18 mouse cellular contexts compared by ENCODE assay signal in the genomic region with DNA sequence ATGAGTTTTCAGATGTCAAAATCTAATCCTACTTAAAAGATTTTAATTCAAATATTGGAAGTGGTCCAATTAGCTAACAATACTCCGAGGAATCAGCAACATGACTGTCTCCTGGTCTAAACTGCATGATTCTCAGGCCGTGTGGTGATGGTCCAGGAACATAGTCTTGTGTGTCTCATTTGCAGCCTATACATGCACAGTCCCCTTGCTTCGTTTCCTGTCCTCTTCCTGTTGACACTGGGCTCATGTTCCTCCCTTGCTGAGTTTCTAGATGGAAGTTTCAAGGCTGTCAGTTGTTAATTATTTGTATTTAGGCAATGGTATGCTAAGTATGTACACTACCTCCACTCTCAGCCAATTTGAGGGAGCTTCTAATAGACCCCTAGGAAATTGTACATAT. TPM values are rescaled to one million over a fixed set of nuclear protein-coding genes. Genes with fewer than 3 reads are reported as not detected.
DNase-seq lines count a peak whose midpoint lies in the region; ATAC-seq and TF ChIP-seq lines count a peak whose summit lies in the region.
"Had no signal": no experiment of that assay in that cellular context is flagged by ENCODE, and none has a peak within 500 bp of the region (broad histone marks: within the 10 kb centered on the region; RNA-seq: fewer than 3 reads in every experiment).

No protein-coding gene starts in this region.

- no peak for ATAC-seq in kidney, postnatal 0 days (replicated peaks; ENCODE audit: low FRiP score, low read depth)
- ATAC-seq in lung, embryonic 16.5 days (ENCODE audit: low read depth): no peak
- ATAC-seq in CD4-positive, CD25-positive, alpha-beta regulatory T cell, adult 4 months: peak; percentile 49
- ATAC-seq in inflammation-experienced regulatory T-cells, adult 6 months: peak; percentile 57
- ATAC-seq in monocyte, adult 5-6 weeks (replicated peaks; ENCODE audit: insufficient number of reproducible peaks, low FRiP score, low TSS enrichment, poor library complexity, severe bottlenecking): no peak
- ATAC-seq: forebrain, embryonic 14.5 days had no signal

- no peak overlapping the region for H3K9ac ChIP-seq in kidney, postnatal 0 days (ENCODE audit: low read depth, low read length)
- H3K9ac ChIP-seq in lung, embryonic 16.5 days (ENCODE audit: low read length): no peak overlapping the region
- H3K9ac ChIP-seq: heart, embryonic 12.5 days; hindbrain, embryonic 14.5 days had no signal

- no peak for TF ChIP-seq POLR2A in kidney, adult 2 months (IDR thresholded peaks at IDR 0.05; ENCODE audit: low read depth, low read length)

- peak; percentile 29 for DNase-seq in kidney, postnatal 0 days (ENCODE audit: low spot score)
- DNase-seq in kidney, adult 2 months: no peak
- no peak for DNase-seq in lung, postnatal 36 days
- no peak for DNase-seq in right cerebral cortex, adult 2 months (ENCODE audit: low spot score in 2 of 2)
- DNase-seq: adrenal gland, adult 8-10 months; adrenal gland, postnatal 36 days; cerebellum, adult 2 months; cerebellum, postnatal 10 days; gastrocnemius, postnatal 14 days had no signal

- H3K36me3 ChIP-seq in kidney, postnatal 0 days (ENCODE audit: insufficient read depth, low read length): peaks cover 12% of the 10 kb centered on the region; the same call in 1 of the 2 replicates
- no peaks in the 10 kb centered on the region; the same call in 1 of the 2 replicates for H3K36me3 ChIP-seq in kidney, adult 2 months (ENCODE audit: control insufficient read depth, insufficient read depth, low read length)
- H3K36me3 ChIP-seq in lung, embryonic 16.5 days (ENCODE audit: control insufficient read depth, insufficient read depth, low read length): no peaks in the 10 kb centered on the region

- H3K27me3 ChIP-seq in kidney, postnatal 0 days (ENCODE audit: insufficient read depth, low read length): no peaks in the 10 kb centered on the region
- no peaks in the 10 kb centered on the region for H3K27me3 ChIP-seq in kidney, adult 2 months (replicated peaks; ENCODE audit: control insufficient read depth, insufficient read depth, low read length)
- no peaks in the 10 kb centered on the region for H3K27me3 ChIP-seq in lung, embryonic 16.5 days (ENCODE audit: control insufficient read depth, insufficient read depth, low read depth, low read length)
- H3K27me3 ChIP-seq: heart, embryonic 12.5 days had no signal

- no peaks in the 10 kb centered on the region for H3K9me3 ChIP-seq in kidney, postnatal 0 days (replicated peaks; ENCODE audit: low read length)
- H3K9me3 ChIP-seq in lung, embryonic 16.5 days (ENCODE audit: control insufficient read depth, low read length): no peaks in the 10 kb centered on the region
- H3K9me3 ChIP-seq: embryonic facial prominence, embryonic 10.5 days; heart, embryonic 12.5 days; hindbrain, embryonic 10.5 days had no signal

- no peak for TF ChIP-seq CTCF in kidney, postnatal 0 days (IDR thresholded peaks at IDR 0.05; ENCODE audit: low read depth)
- TF ChIP-seq CTCF in kidney, adult 2 months (conservative IDR thresholded peaks at IDR 0.05; ENCODE audit: insufficient read depth, insufficient read length, low read depth, low read length): no peak

- H3K4me1 ChIP-seq in kidney, postnatal 0 days (replicated peaks; ENCODE audit: insufficient read depth, low read length): no peaks in the 10 kb centered on the region
- H3K4me1 ChIP-seq in kidney, adult 2 months (ENCODE audit: control insufficient read depth, insufficient read depth, low read length): no peaks in the 10 kb centered on the region; the same call in 1 of the 2 replicates
- H3K4me1 ChIP-seq in lung, embryonic 16.5 days (replicated peaks; ENCODE audit: control insufficient read depth, insufficient read depth, low read length): peaks cover 14% of the 10 kb centered on the region; the same call in 1 of the 2 replicates
- H3K4me1 ChIP-seq: embryonic facial prominence, embryonic 10.5 days; hindbrain, embryonic 10.5 days had no signal

- no peak overlapping the region for H3K27ac ChIP-seq in kidney, postnatal 0 days
- no peak overlapping the region for H3K27ac ChIP-seq in kidney, adult 2 months (ENCODE audit: insufficient read depth, low read depth, low read length)
- H3K27ac ChIP-seq in lung, embryonic 16.5 days (ENCODE audit: low read length): peak overlapping the region; percentile 2; the same call in 1 of the 2 replicates
- H3K27ac ChIP-seq: embryonic facial prominence, embryonic 10.5 days; hindbrain, embryonic 10.5 days; hindbrain, embryonic 14.5 days had no signal

- WGBS in kidney, postnatal 0 days: 43% methylated on average over 3 of the region's 3 CpGs
- WGBS in kidney, adult 2 months: 58% methylated on average over 3 of the region's 3 CpGs
- 38% methylated on average over 3 of the region's 3 CpGs for WGBS in lung, embryonic 16.5 days

- no peak overlapping the region for H3K4me2 ChIP-seq in kidney, postnatal 0 days (ENCODE audit: low read length)
- no peak overlapping the region for H3K4me2 ChIP-seq in lung, embryonic 16.5 days (ENCODE audit: low read depth, low read length)
- H3K4me2 ChIP-seq: heart, embryonic 12.5 days; hindbrain, embryonic 14.5 days had no signal

- no peak overlapping the region for H3K4me3 ChIP-seq in kidney, postnatal 0 days (replicated peaks; ENCODE audit: low read depth, low read length)
- no peak overlapping the region for H3K4me3 ChIP-seq in kidney, adult 2 months (ENCODE audit: insufficient read depth, low read depth, low read length)
- no peak overlapping the region for H3K4me3 ChIP-seq in lung, embryonic 16.5 days (ENCODE audit: low read length)
- H3K4me3 ChIP-seq: embryonic facial prominence, embryonic 10.5 days; heart, embryonic 12.5 days; hindbrain, embryonic 10.5 days had no signal

RNA-seq across cellular contexts. Expression of a gene that starts 14.8 kb away (rescaled TPM):
- polyA plus RNA-seq in kidney, postnatal 0 days (2015; fragmentation: Nextera tagmentation; extraction: Ambion mirVana): 9.4 and 10.5 TPM in 2 replicates
- 5.6 and 6.1 TPM in 2 replicates for polyA plus RNA-seq in kidney, adult 2 months (2012; rRNA removed)
- polyA plus RNA-seq in lung, embryonic 16.5 days (2015; fragmentation: Nextera tagmentation; extraction: Ambion mirVana): 14.8 and 17.0 TPM in 2 replicates
- polyA plus RNA-seq in CD4-positive, CD25-positive, alpha-beta regulatory T cell, adult 4 months (2017; shearing (Covaris generic)): 100 to 1,000 TPM; 189 to 222 TPM
- polyA plus RNA-seq in inflammation-experienced regulatory T-cells, adult 6 months (2017; shearing (Covaris generic)): 100 to 1,000 TPM; 110 to 379 (median 324) TPM
- 25.0 to 49.5 TPM (median 27.4 TPM) in 3 replicates for total RNA-seq in monocyte, adult 5-6 weeks (2017)

RNA-seq across cellular contexts. Expression of a gene that starts 50.6 kb away (rescaled TPM):
- polyA plus RNA-seq in kidney, postnatal 0 days (2015; fragmentation: Nextera tagmentation; extraction: Ambion mirVana): 111 and 118 TPM in 2 replicates
- 117 and 127 TPM in 2 replicates for polyA plus RNA-seq in kidney, adult 2 months (2012; rRNA removed)
- 91.8 and 98.3 TPM in 2 replicates for polyA plus RNA-seq in lung, embryonic 16.5 days (2015; fragmentation: Nextera tagmentation; extraction: Ambion mirVana)
- 10 to 100 TPM; 51.9 to 57.7 TPM for polyA plus RNA-seq in CD4-positive, CD25-positive, alpha-beta regulatory T cell, adult 4 months (2017; shearing (Covaris generic))
- 10 to 100 TPM; 49.5 to 55.4 (median 54.2) TPM for polyA plus RNA-seq in inflammation-experienced regulatory T-cells, adult 6 months (2017; shearing (Covaris generic))
- 95.3 to 127 TPM (median 113 TPM) in 3 replicates for total RNA-seq in monocyte, adult 5-6 weeks (2017)

RNA-seq across cellular contexts. Expression of a gene that starts 50.6 kb away (rescaled TPM):
- 57.0 and 60.9 TPM in 2 replicates for polyA plus RNA-seq in kidney, postnatal 0 days (2015; fragmentation: Nextera tagmentation; extraction: Ambion mirVana)
- polyA plus RNA-seq in kidney, adult 2 months (2012; rRNA removed): 18.1 and 20.6 TPM in 2 replicates
- polyA plus RNA-seq in lung, embryonic 16.5 days (2015; fragmentation: Nextera tagmentation; extraction: Ambion mirVana): 69.2 and 74.8 TPM in 2 replicates
- polyA plus RNA-seq in CD4-positive, CD25-positive, alpha-beta regulatory T cell, adult 4 months (2017; shearing (Covaris generic)): 10 to 100 TPM; 94.7 to 98.3 TPM
- 100 to 1,000 TPM; 125 to 133 (median 127) TPM for polyA plus RNA-seq in inflammation-experienced regulatory T-cells, adult 6 months (2017; shearing (Covaris generic))
- 149 to 192 TPM (median 150 TPM) in 3 replicates for total RNA-seq in monocyte, adult 5-6 weeks (2017)

Comparison
In these comparisons a context has a peak if more than half of its experiments do, and no peak if none do; other contexts are left out.
1. ATAC-seq: peak in CD4-positive, CD25-positive, alpha-beta regulatory T cell, adult 4 months (single experiment) and inflammation-experienced regulatory T-cells, adult 6 months (single experiment); none in kidney, postnatal 0 days (single experiment), lung, embryonic 16.5 days (single experiment) and monocyte, adult 5-6 weeks (single experiment).